19 mouse cellular contexts compared by ENCODE assay signal in genomic region chr3:149291473-149291872, GRCm38 (mm10).
A peak's percentile ranks its signal among the peaks of the same experiment; 100 is the strongest.
DNase-seq lines count a peak whose midpoint lies in the region; ATAC-seq lines count a peak whose summit lies in the region.
"Had no signal": no experiment of that assay in that cellular context is flagged by ENCODE, and none has a peak within 500 bp of the region (broad histone marks: within the 10 kb centered on the region; RNA-seq: fewer than 3 reads in every experiment).

No protein-coding gene starts in this region.

- H3K4me2 ChIP-seq in midbrain, embryonic 11.5 days = no peak overlapping the region
- H3K4me2 ChIP-seq in midbrain, embryonic 15.5 days = no peak overlapping the region
- no peak overlapping the region for H3K4me2 ChIP-seq in midbrain, embryonic 16.5 days (ENCODE audit: low read length)
- H3K4me2 ChIP-seq: embryonic facial prominence, embryonic 12.5 days; forebrain, embryonic 13.5 days; heart, embryonic 12.5 days; hindbrain, embryonic 12.5 days had no signal

- H3K27ac ChIP-seq in midbrain, embryonic 11.5 days (ENCODE audit: low read depth, low read length) = peak overlapping the region; percentile 27; the same call in 1 of the 2 replicates
- H3K27ac ChIP-seq in midbrain, embryonic 15.5 days = no peak overlapping the region
- no peak overlapping the region for H3K27ac ChIP-seq in midbrain, embryonic 16.5 days (ENCODE audit: low read length)
- H3K27ac ChIP-seq: embryonic facial prominence, embryonic 12.5 days; forebrain, embryonic 13.5 days; hindbrain, embryonic 12.5 days; hindbrain, postnatal 0 days had no signal

- H3K9ac ChIP-seq in midbrain, embryonic 11.5 days (ENCODE audit: low read length) = no peak overlapping the region
- H3K9ac ChIP-seq in midbrain, embryonic 15.5 days = no peak overlapping the region
- no peak overlapping the region for H3K9ac ChIP-seq in midbrain, embryonic 16.5 days (ENCODE audit: low read depth, low read length)
- H3K9ac ChIP-seq: embryonic facial prominence, embryonic 12.5 days; forebrain, embryonic 13.5 days; heart, embryonic 12.5 days; hindbrain, embryonic 12.5 days had no signal

- H3K27me3 ChIP-seq in midbrain, embryonic 11.5 days (ENCODE audit: control insufficient read depth, insufficient read depth, low read length) = no peaks in the 10 kb centered on the region
- no peaks in the 10 kb centered on the region for H3K27me3 ChIP-seq in midbrain, embryonic 15.5 days (replicated peaks)
- H3K27me3 ChIP-seq in midbrain, embryonic 16.5 days (ENCODE audit: control insufficient read depth, insufficient read depth, low read depth, low read length) = no peaks in the 10 kb centered on the region
- H3K27me3 ChIP-seq: embryonic facial prominence, embryonic 12.5 days; heart, embryonic 12.5 days had no signal

- WGBS in midbrain, embryonic 11.5 days = 18% methylated on average over 7 of the region's 7 CpGs
- WGBS in midbrain, embryonic 15.5 days = 11% methylated on average over 7 of the region's 7 CpGs
- 8% methylated on average over 7 of the region's 7 CpGs for WGBS in midbrain, embryonic 16.5 days

- no peak overlapping the region for H3K4me3 ChIP-seq in midbrain, embryonic 11.5 days (ENCODE audit: low read depth, low read length)
- no peak overlapping the region for H3K4me3 ChIP-seq in midbrain, embryonic 15.5 days
- H3K4me3 ChIP-seq in midbrain, embryonic 16.5 days (ENCODE audit: low read depth, low read length) = no peak overlapping the region
- H3K4me3 ChIP-seq: embryonic facial prominence, embryonic 12.5 days; forebrain, embryonic 13.5 days; heart, embryonic 12.5 days; hindbrain, embryonic 12.5 days had no signal

- H3K9me3 ChIP-seq in midbrain, embryonic 11.5 days (ENCODE audit: control insufficient read depth, low read length) = no peaks in the 10 kb centered on the region
- no peaks in the 10 kb centered on the region for H3K9me3 ChIP-seq in midbrain, embryonic 15.5 days
- H3K9me3 ChIP-seq in midbrain, embryonic 16.5 days (replicated peaks; ENCODE audit: control insufficient read depth, low read length, poor library complexity, severe bottlenecking) = no peaks in the 10 kb centered on the region
- H3K9me3 ChIP-seq: embryonic facial prominence, embryonic 12.5 days; forebrain, embryonic 13.5 days; heart, embryonic 12.5 days; hindbrain, embryonic 12.5 days had no signal

- intact Hi-C loops in heart, postnatal 10 days (cut with DNase I) = no loop called here

- H3K4me1 ChIP-seq in midbrain, embryonic 11.5 days (ENCODE audit: control insufficient read depth, insufficient read depth, low read length) = peaks cover 48% of the 10 kb centered on the region
- H3K4me1 ChIP-seq in midbrain, embryonic 15.5 days = peaks cover 19% of the 10 kb centered on the region
- H3K4me1 ChIP-seq in midbrain, embryonic 16.5 days (ENCODE audit: control insufficient read depth, insufficient read depth, low read length) = peaks cover 11% of the 10 kb centered on the region

- peak; percentile 83 for DNase-seq in heart, adult 11 months
- no peak for DNase-seq in heart, postnatal 10 days
- peak; percentile 89 for DNase-seq in midbrain, embryonic 11.5 days (ENCODE audit: low spot score, missing footprints)
- DNase-seq in induced T-regulatory cell, adult 2 months (ENCODE audit: low read depth) = peak; percentile 25
- DNase-seq in cerebellum, adult 9-10 months = no peak
- DNase-seq: adrenal gland, postnatal 14 days; cerebellum, adult 18-20 months; cerebellum, postnatal 14 days; gastrocnemius, postnatal 14 days; heart, postnatal 36 days had no signal

- H3K36me3 ChIP-seq in midbrain, embryonic 11.5 days (ENCODE audit: control insufficient read depth, insufficient read depth, low read length) = no peaks in the 10 kb centered on the region
- no peaks in the 10 kb centered on the region for H3K36me3 ChIP-seq in midbrain, embryonic 15.5 days (replicated peaks)
- H3K36me3 ChIP-seq in midbrain, embryonic 16.5 days (ENCODE audit: control insufficient read depth, insufficient read depth, low read length) = no peaks in the 10 kb centered on the region
- H3K36me3 ChIP-seq: embryonic facial prominence, embryonic 12.5 days; heart, embryonic 12.5 days; hindbrain, embryonic 12.5 days had no signal

- no peak for ATAC-seq in midbrain, embryonic 11.5 days (ENCODE audit: low FRiP score)
- no peak for ATAC-seq in midbrain, embryonic 15.5 days (replicated peaks)
- ATAC-seq in midbrain, embryonic 16.5 days = 0 out of 2 replicates have a peak, but pooled peaks have one; percentile 33
- no peak for ATAC-seq in inflammation-experienced regulatory T-cells, adult 6 months
- ATAC-seq: forebrain, embryonic 13.5 days; hindbrain, postnatal 0 days; intestine, embryonic 16.5 days had no signal

Comparison
In these comparisons a context has a peak if more than half of its experiments do, and no peak if none do; other contexts are left out.
1. DNase-seq: peak in heart, adult 11 months (single experiment), midbrain, embryonic 11.5 days (single experiment) and induced T-regulatory cell, adult 2 months (single experiment); none in heart, postnatal 10 days (0 of 2) and cerebellum, adult 9-10 months (single experiment).